Mouse (Mus musculus): Measurements from ENCODE around the gene Prdx5. TPM values are rescaled to one million over a fixed set of nuclear protein-coding genes. Genes with fewer than 3 reads are reported as not detected.

The Prdx5 gene
- total RNA-seq, 1 experiment from 2014 or later: 936 TPM

DNA sequence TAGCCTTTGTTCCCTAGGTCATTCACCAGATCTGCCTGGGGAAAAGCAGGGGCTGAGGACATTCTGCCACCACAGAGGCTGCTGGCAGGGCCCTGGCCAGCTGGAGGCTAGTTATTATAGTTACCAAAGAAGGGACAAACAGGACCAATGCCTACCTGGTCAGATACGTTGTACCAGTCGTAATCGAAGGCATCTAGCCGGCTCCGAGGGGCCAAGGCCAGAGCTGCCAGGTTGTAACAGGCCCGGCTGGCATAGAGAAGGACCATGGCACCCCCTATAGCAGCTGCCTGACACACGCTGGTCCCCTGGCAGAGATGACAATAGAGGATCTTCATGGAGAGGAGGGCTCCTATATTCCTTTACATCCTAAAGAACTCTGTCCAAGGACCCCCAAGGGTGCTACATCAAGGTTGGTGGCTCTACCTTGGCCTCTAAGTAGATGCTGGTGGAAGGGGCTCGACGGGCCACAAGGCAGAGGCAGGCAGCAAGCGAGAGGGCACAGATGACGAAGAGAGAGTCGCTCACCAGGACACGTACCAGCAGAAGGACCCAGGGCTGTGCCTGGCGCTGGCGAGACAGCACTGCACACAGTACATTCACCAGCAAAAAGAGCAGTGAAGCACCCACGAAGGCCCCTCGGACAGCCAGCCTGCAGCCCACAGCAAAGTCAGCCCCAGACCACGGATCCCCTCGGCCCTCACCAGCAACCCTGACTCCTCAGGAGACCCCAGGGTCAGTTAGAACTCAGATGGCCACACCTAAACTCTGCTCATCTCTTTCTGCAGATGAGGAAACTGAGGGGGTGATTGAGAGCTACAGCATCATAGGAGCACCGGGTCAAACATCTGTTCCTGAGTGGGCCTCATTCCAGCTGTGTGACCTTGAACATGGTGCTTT is 29.4 kb upstream of the Prdx5 start:
- no peak for ATAC-seq (replicated peaks; ENCODE audit: insufficient number of reproducible peaks, low FRiP score, low TSS enrichment, poor library complexity, severe bottlenecking)

DNA sequence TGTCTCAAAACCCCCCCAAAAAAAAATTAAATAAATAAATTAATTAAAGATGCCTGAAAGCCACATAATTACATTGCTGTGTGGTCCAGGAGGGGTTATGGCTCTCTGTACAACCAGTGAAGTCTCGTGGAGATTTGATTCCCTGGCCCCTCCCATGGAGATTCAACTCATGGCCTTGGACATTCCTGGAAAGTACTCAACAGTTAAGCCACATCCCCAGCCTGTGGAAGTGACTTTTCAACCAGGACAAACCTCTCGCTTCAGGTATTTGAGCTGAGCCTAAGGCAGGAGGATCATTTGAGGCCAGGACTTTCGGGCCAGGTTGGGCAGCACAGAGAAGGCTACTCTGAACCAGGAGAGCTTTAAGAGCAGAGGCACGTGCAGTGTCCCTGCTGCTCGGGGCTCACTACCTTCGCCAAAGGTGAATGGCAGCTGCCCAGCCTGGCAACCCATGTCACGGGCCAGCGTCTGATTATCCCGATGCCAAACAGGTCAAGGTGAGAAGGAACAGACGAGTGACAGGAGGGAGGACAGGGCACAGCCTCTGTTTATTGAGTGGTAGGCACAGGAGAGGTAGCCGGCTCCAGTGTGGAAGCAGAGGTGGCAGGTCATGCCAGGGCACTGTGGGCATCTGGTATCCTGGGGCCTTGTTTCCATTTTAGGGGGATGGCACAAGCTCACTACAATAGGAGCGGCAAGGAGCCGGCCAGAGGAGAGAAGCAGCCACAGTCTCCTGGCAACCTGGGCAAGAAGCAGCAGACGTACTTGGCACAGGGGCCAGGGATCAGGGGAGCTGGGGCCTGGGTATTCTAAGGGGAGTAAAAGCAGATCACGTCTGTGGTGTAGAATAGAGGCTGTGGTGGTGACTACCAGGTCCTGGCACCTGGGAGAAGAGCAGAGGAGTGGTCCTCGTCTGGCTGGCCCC is 27.9 kb upstream of the Prdx5 start:
- ATAC-seq (replicated peaks; ENCODE audit: insufficient number of reproducible peaks, low FRiP score, low TSS enrichment, poor library complexity, severe bottlenecking): no peak

DNA sequence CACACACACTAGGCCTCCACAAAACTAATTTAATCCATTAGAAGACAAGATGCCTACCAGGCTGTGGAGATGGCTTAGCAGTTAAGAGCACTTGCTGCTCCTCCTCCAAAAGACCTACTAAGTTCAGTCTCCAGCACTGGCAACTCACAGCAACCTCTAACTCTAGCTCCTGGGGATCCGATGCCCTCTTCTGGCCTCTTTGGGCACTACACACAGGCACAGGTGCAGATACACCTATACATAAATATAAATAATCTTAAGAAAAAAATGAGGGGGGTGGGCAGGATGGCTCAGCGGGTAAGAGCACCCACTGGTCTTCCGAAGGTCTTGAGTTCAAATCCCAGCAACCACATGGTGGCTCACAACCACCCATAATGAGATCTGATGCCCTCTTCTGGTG is 26.4 kb upstream of the Prdx5 start:
- ATAC-seq (replicated peaks; ENCODE audit: insufficient number of reproducible peaks, low FRiP score, low TSS enrichment, poor library complexity, severe bottlenecking): 0 out of 2 replicates have a peak, but pooled peaks have one; percentile 29

DNA sequence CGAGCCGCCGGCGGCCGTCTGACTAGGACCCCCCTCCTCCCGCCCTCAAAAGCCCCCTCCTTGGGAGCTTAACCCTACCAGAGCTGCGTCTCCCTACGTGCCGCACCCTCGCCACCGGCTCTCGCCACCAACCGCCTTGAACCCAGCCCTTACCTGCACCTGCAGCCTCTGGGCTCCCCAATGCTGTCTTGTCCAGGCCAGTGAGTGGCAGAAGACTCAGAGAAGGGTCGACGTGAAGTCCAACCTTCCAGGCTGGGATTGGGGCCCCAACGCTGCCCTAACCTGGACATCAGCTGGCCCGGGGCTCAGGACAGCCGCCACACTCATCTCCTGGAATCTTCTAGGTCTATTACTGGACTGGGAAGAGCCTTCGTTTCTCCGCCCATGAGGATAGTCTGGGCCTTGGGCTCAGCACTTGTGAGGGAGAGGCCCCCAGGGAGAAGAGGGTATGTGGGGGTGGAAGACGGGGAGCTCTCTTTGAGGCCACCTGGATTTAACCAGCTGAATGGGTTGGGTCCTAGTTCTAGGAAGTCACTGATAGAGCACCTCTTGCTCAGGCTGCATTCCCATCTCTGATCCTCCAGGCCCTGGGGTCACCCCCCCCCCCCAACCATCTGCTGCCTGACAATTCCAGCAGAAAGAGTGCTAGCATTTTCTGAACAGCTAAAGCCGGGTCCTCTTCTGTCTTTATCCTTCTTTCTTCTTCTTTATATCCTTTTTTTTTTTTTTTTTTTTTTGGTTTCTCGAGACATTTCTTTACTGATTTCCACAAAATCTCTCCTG is 24.5 kb upstream of the Prdx5 start, which contains the start of gene Kcnk4:
Kcnk4 (minus strand) TSS at position 321 of the 783 bp plus-strand sequence.
- no peak for ATAC-seq (replicated peaks; ENCODE audit: insufficient number of reproducible peaks, low FRiP score, low TSS enrichment, poor library complexity, severe bottlenecking)

DNA sequence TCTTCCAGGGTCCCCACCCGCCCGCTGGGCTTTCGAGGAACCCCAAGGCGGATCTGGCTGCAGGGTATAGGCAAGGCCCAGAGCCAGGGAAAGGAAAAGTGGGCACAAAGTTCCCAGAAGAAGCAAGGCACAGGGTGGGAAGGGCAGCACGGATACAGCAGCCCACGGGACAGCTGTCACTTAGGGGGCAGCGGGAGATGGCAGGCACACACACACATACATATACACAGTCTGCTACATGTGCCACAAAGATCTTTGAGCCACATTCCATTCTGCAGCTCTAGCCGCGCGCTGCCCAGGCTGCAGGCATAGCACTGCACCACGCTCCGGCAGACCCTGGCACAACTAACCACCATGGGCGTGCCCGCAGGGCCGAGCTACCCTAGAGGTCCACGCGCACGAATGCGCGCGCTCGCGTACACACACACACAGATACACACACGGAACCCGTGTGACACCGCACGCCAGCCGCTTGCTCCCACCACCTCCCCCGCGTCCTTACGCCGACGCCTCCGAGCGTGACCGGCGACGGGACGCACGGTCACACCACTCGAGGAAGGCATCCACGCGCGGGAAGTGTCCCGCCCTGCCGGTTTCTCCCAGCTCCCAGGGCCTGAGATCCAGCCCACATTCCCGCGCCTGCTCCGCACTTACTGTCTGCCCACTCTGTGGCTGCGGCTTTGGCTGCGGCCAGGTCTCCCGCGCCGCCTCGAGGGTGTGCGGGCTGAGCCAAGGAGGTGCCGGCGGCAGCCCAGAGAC is 23.7 kb upstream of the Prdx5 start:
- 0 out of 2 replicates have a peak, but pooled peaks have one; percentile 15 for ATAC-seq (replicated peaks; ENCODE audit: insufficient number of reproducible peaks, low FRiP score, low TSS enrichment, poor library complexity, severe bottlenecking)

DNA sequence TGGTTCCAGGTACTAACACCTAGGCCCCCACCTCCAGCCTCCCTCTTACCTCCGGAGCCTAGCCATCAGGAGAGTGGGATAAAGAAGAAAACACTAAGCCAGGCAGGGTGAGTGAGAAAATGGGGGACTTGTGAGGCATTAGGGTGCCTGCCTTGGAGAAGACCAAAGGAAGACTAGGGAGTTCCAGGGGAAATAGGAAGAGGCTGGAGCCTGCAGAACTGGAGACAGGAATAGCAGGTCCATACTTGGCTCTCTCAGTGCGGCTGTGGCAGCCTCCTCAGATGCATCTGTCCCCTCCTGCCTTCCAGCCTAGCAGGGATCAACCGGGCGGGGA is 23.2 kb upstream of the Prdx5 start:
- no peak for ATAC-seq (replicated peaks; ENCODE audit: insufficient number of reproducible peaks, low FRiP score, low TSS enrichment, poor library complexity, severe bottlenecking)

DNA sequence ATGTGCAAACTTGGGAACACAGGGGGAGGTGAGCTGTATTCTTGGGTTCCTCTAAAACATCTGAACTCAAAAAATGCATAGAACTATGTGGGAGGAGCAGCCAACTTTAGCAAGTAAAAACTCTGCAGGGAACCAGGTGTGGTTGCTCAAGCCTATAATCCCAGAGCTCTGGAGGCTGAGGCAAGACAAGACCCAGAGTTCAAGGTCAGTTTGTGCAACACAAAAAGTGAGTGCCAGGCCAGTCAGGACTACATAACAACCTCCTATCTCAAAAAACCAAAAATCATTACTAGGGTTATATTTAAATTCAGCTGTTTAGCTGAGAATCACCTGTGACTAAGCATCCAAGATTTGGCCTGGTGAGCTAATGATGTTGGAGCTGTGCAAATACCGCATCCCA is 22.1 kb upstream of the Prdx5 start:
- no peak for ATAC-seq (replicated peaks; ENCODE audit: insufficient number of reproducible peaks, low FRiP score, low TSS enrichment, poor library complexity, severe bottlenecking)

DNA sequence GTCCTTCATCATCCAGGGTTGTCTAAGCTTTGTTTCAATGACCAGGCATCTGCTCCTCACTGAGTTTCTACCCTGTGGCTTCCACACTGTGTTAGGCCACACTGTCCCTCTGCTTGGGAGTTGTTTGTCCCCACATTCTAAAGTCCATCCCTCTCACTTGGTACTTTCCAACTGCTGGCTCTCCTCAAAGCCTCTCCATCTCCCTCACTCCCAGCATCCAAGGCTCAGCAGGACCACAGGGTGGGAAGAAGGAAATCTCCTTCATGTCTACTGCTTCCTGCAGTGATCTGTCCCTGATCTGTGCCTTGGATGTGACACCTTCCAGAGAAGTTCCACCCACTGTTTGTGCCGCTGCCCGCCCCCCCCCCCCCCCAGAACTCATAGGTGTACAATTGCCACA is 21.1 kb upstream of the Prdx5 start:
- ATAC-seq (replicated peaks; ENCODE audit: insufficient number of reproducible peaks, low FRiP score, low TSS enrichment, poor library complexity, severe bottlenecking): no peak

DNA sequence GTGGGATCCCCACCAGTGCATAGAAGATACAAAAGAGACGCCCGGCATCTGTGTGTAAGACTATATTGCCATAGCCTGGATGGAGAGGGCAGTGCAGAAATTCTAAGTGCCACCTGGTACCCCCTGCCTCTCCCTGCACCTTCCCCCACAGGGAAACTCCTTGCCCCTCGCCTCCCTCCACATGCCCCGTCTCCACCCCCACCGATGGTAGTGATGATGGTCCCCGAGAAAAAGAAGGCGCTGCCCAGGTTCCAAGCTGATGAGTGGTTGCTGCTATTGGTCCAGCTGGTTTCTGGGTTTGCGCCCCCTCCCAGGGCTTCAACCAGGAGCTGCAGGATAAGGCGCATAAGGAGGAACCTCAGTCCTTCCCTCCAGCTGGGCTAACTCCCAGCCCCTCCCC is 18.2 kb upstream of the Prdx5 start:
- no peak for ATAC-seq (replicated peaks; ENCODE audit: insufficient number of reproducible peaks, low FRiP score, low TSS enrichment, poor library complexity, severe bottlenecking)

DNA sequence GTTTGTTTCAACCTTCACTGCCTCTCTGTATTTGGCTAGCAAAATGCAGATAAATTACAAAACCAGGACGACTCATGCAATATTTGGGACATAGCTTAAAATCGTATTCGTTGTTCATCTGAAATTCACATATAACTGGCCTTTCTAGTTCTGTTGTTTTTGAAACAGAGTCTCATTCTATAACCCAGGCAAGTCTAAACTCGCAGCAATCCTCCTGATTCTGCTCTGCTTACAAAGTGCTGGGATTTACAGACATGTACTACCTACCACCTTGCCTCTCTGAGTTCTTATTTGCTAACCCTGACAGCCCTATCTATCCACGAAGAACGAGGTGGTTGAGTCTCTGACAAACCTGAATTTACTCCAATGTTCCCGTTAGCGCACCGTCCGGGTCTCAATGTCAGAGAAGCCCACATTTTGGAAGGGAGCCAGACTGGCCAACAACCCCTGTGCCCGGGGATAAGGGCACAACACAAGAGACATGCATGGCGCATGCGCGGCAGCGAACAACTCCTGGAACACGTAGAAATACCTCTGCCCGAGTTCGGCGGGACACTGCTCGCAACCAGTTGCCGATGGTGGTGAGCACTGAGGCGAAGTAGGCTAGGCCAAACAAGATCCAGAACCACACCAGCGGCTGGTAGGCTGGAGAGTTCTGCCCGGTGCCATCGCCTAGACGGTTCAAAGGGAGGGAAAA is 16.8 kb upstream of the Prdx5 start:
- no peak for ATAC-seq (replicated peaks; ENCODE audit: insufficient number of reproducible peaks, low FRiP score, low TSS enrichment, poor library complexity, severe bottlenecking)

DNA sequence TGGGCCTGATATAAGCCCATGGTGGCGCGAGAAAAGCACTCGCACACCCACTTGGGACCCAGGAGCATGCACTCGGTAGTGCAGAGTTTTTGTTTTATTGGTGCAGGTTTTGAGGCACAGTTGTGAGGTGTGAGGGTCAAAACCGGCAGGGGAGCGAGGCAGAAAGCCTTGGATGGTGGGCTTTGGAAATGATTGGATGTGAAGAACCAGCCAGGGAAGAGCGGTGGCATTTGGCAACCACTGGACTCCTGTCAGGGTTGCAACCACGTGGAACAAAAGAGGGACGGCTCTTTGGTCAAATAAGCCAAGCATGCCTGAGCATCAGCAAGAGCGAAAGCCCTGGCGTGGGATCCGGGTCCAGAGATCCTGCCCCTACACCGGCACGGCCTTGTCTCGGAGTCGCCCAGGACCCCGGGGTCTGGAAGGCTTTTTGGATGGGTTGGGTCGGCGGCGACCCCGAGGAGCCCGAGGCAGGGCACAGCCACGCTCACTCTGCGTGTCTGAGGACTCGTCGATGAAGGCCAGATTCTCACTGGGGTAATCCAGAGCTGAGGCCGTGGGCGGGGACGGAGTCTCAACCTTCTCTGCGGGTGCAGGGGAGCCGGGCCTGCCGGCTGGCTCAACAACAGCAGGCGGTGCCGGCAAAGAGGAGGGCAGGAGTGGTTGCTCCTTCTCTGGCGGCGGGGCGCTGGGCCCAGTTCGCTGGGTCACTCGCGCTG is 15.9 kb upstream of the Prdx5 start:
- no peak for ATAC-seq (replicated peaks; ENCODE audit: insufficient number of reproducible peaks, low FRiP score, low TSS enrichment, poor library complexity, severe bottlenecking)

DNA sequence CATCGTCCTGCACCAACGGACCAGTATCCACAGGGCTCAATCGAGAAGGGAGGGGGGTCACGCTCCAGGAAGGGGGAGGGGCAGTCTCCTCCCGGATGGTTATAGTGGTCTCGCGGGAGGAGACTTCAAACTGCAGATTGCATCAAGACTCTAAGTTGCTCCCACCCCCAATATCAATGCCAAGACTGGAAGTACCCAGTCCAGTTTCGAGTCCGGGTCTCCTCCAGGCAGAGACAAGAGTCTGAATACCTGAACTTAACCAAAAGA is 15.3 kb upstream of the Prdx5 start, which contains the start of gene Catsperz:
Catsperz (minus strand) TSS at position 74 of the 267 bp plus-strand sequence.
- no peak for ATAC-seq (replicated peaks; ENCODE audit: insufficient number of reproducible peaks, low FRiP score, low TSS enrichment, poor library complexity, severe bottlenecking)

DNA sequence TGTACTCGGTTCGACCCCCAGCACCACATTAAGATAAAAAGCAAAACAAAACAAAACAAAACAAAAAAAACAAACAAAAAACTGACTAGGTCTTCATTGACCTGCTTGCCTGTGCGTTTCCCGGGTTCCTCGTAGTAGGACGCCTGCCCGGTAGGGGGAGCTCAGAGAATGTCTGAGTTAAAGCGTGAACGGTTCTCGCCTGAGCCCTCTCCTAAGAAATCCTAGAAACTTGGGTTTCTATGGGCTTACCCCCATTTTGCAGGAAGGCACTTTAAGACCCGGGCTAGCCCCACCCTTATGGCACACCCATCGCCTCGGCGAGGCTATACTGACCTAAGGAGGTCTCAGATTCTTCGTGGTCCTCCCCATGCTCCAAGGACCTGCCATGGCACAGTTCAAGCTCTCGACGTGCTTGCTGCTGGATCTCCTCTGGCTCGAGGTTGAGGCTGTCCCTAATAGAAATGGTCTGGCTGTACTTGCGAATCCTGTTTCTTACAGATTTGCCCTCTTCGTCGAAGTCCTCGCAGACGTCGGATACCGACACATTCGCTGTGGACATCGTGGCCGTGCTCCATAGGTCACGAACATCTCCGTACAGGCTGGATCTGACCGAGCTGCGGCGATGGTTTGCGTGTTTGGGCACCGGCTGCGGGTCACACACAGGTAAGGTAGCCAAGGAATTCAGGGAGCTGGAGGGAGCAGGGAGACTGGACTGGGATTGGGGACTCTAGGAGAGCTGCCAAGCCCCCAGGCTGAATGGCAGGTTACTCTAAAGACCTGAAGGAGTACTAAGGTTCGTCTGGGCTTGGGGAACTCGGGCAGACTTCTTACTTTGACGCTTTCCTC is 14.8 kb upstream of the Prdx5 start:
- no peak for ATAC-seq (replicated peaks; ENCODE audit: insufficient number of reproducible peaks, low FRiP score, low TSS enrichment, poor library complexity, severe bottlenecking)

DNA sequence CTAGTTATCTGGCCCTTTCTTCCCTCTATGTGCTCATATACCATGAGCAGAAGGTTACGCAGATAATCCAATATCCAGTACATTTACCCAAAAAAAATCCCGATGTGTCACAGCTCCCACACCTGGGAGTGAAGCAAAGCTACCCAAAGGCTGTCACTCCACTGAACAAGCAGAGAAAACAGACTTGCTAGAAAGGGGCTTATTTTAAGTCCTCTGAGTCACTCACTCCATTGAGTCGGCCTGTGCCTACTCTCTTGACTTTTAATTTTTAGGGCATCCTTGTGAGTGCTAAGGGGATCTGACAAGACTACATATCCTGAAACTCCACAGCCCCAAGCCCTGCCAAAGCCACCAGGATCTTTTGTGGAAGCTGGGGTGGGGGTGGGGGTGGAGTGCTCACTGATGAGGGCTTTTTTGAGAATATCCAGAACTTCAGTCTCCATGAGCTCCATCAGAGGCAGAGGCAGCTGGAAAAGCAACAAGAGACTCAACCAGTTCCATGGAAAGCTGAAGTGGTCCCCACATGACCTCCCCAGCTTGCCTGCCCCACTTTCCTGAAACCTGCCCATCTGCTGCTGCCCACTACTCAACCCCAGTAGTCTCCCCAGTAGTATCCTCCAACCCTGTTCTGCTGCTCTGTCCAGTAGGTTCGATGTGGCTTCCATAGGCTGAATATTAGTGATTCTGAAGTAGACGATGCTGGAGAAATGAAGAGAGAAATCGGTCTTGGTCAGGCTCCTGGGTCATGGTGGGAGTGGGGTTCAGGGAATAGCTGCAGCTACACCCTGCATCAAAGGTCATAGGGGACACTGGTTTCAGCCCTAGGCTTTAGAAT is 13.2 kb upstream of the Prdx5 start:
- no peak for ATAC-seq (replicated peaks; ENCODE audit: insufficient number of reproducible peaks, low FRiP score, low TSS enrichment, poor library complexity, severe bottlenecking)

DNA sequence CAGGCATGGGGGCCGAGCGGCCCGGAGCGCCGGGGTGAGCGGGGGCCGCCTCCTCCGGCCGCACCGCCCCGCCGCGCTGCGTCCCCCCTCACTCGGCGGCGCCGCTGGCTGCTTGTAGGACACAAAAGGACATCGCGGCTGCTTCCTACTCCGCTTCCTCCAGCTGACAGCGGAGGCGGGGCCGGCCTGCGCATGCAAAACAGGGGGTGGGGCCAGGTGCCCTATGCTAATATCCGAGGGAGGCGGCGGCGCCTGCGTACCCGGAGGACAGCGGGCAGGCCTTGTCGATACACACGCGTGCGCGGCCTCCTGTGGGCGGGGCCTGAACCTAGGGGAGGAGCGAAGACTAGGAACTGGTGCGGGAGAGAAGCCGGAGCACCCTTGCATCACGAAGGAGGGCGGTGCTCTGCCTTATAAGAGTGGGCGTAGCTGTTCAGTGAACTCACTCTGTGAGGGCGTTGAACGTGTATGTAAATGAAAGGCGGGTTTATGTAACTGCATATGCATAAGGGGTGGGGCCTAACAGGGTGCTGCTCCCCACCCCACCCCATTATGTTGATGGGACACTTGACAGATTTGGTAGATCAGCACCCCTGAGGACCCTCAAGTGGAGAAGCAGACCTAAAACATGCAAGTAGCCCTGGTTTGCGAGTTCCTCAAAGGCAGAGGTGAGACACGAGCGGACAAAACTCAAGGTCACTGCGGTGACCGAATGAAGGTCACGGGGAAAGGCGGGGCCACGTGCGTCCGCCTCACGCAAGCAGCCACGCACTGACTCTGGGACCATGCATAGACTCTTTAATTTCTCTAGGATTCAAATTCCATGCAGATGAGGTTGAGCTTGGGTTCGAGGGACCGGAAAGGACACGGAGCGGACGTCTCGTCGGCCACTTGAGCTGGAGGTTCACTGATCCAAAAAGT is 12.0 kb upstream of the Prdx5 start, which contains the start of gene Esrra:
Esrra (minus strand) TSS at position 167 of the 921 bp plus-strand sequence.
- peak; percentile 89 for ATAC-seq (replicated peaks; ENCODE audit: insufficient number of reproducible peaks, low FRiP score, low TSS enrichment, poor library complexity, severe bottlenecking)

All from monocyte, adult 5-6 weeks (primary cell).